Mouse (Mus musculus) small intestine, adult 2 months (tissue): Measurements from ENCODE around the gene Me3. TPM values are rescaled to one million over a fixed set of nuclear protein-coding genes. Genes with fewer than 3 reads are reported as not detected.

Source experiments
- H3K27ac ChIP-seq: fragments of 200-500 bp; 2 replicates; pipeline ENCODE4 v1.5.1; 2012; ENCODE audit warnings: low read depth, low read length, control low read depth, inconsistent platforms; ENCODE audit not compliant: insufficient read depth
- H3K27me3 ChIP-seq: fragments of 200-500 bp; 2 replicates; pipeline ENCODE4 v1.6.1; 2012; ENCODE audit warnings: mild to moderate bottlenecking, moderate library complexity, low read length, inconsistent platforms; ENCODE audit not compliant: control insufficient read depth, insufficient read depth
- H3K36me3 ChIP-seq: fragments of 200-500 bp; 2 replicates; pipeline ENCODE4 v1.6.1; 2012; ENCODE audit warnings: mild to moderate bottlenecking, low read length, control low read depth, inconsistent platforms; ENCODE audit not compliant: control insufficient read depth, insufficient read depth
- H3K4me1 ChIP-seq: fragments of 200-500 bp; 2 replicates; pipeline ENCODE4 v1.6.1; 2012; ENCODE audit warnings: low read length, inconsistent platforms, mixed read lengths; ENCODE audit not compliant: control insufficient read depth, insufficient read depth, insufficient read length
- H3K4me3 ChIP-seq: fragments of 200-500 bp; 2 replicates; pipeline ENCODE4 v1.5.1; 2012; ENCODE audit warnings: low read depth, mild to moderate bottlenecking, control low read depth, inconsistent platforms, low read length, moderate library complexity
- CTCF ChIP-seq: fragments of 200-500 bp; IDR thresholded peaks from 2 replicates; pipeline ENCODE4 v1.5.1; 2012; ENCODE audit warnings: low read depth, mild to moderate bottlenecking, control low read depth, inconsistent platforms, low read length, moderate library complexity, mixed read lengths; ENCODE audit not compliant: insufficient replicate concordance, insufficient read length; ENCODE audit errors: extremely low read depth
- POLR2A ChIP-seq: fragments of 200-500 bp; IDR thresholded peaks from 2 replicates; pipeline ENCODE4 v1.6.1; 2012; ENCODE audit warnings: low read depth, mild to moderate bottlenecking, control low read depth, inconsistent platforms, low read length, moderate library complexity
- WGBS: fragments of 180-500 bp; shearing (Covaris S2); methylation state at CpG from one replicate; pipeline ENCODE4 v1.1.7; 2018; 5-methylcytosine and 5-hydroxymethylcytosine counted together
- polyA plus RNA-seq: library from polyadenylated mRNA; depleted of rRNA; stranded (reverse); fragments of >200 nt; gene quantifications from 2 replicates; pipeline ENCODE4 v1.2.3, GENCODE M21; 2012

Me3 gene
- polyA plus RNA-seq, 1 experiment: 1.5 TPM

DNA sequence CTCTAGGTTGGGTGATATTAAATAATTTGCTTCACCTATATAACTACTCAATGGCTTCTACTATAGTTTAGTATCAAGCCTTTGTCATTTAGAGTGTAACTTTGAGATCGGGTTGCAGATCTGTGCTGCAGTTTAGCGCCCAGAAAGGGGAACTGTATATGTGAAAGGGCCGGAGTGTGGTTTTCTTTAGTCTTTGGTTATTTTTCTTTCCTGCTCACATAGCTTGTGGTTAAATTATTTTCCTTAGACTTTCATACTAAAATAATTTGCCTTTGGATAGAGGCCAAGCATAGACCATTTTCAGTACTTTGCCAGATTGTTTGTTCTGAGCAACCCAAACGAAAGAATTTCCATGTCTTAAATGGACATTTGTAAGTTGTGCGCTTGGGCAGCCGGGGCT is 46.9 kb downstream of the Me3 start:
- H3K36me3 ChIP-seq: no peaks in the 10 kb centered on the region
- no peaks in the 10 kb centered on the region for H3K4me1 ChIP-seq
- no peak overlapping the region for H3K27ac ChIP-seq
- 80% methylated on average over 6 of the region's 6 CpGs for WGBS
- TF ChIP-seq CTCF (no peak), POLR2A (no peak)
- no peak overlapping the region for H3K4me3 ChIP-seq
- H3K27me3 ChIP-seq: no peaks in the 10 kb centered on the region

DNA sequence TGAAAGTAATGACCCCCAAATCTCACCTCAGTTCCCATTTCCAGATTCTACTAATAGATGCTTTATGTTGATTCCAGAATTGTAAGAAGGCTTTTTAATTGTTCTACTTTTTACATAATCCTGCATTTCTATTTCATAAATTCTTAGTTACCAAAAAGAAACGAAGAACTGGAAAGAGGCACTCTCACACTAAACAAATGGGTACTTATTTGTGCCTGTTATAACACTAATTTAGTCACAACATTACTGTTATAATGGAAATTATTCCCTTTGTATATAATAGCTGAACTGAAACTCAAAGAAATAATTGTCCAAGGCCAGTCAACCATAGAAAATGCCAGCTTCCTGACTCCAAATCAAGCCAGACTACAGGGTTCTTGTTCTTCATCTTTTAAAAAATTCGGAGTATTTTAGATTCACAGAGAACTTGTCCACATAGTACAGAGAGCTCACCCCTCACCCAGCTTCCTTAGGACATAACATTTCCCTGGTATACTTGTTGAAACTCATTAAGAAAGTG is 47.5 kb downstream of the Me3 start:
- H3K27ac ChIP-seq: no peak overlapping the region
- H3K4me1 ChIP-seq: no peaks in the 10 kb centered on the region
- WGBS: 82% methylated on average over 2 of the region's 2 CpGs

DNA sequence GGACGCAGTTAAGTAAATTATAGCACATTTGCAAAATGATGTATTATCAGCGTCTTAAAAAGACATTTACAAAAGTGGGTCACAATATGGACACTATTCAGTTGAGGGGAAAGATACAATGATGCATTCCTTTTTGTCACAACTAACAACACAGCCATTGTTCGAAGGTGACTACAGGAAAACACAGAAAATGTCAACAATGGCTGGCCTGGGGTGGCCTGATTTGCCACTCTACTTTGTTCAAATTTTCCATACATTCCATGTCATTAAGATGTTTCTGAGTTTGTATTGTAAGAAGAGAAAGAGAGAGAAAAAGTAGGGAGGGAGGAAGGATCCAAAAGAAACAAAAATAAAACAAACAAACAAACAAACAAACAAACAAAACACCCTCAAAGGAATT is 48.7 kb downstream of the Me3 start:
- Histone ChIP-seq H3K4me1 (no peaks in the 10 kb centered on the region), H3K4me3 (no peak overlapping the region), H3K27me3 (no peaks in the 10 kb centered on the region), H3K27ac (no peak overlapping the region), H3K36me3 (no peaks in the 10 kb centered on the region)
- WGBS: 92% methylated on average over 3 of the region's 3 CpGs
- TF ChIP-seq POLR2A: no peak
- TF ChIP-seq CTCF: no peak

More for the DNA sequence above, 47.5 kb downstream of the Me3 start:
- Histone ChIP-seq H3K4me3 (no peak overlapping the region), H3K27me3 (no peaks in the 10 kb centered on the region), H3K36me3 (no peaks in the 10 kb centered on the region)
- no peak for TF ChIP-seq CTCF
- TF ChIP-seq POLR2A: no peak

- no peaks in the 10 kb centered on the region for H3K4me1 ChIP-seq
- H3K36me3 ChIP-seq: no peaks in the 10 kb centered on the region
- no peaks in the 10 kb centered on the region for H3K27me3 ChIP-seq
- H3K4me3 ChIP-seq: no peak overlapping the region
- TF ChIP-seq CTCF (no peak), POLR2A (no peak)
- WGBS: 88% methylated on average over 10 of the region's 10 CpGs
- no peak overlapping the region for H3K27ac ChIP-seq
Observed at GRCm38 (mm10) chr7:89681666-89682470, 49.7 kb downstream of the Me3 start.

DNA sequence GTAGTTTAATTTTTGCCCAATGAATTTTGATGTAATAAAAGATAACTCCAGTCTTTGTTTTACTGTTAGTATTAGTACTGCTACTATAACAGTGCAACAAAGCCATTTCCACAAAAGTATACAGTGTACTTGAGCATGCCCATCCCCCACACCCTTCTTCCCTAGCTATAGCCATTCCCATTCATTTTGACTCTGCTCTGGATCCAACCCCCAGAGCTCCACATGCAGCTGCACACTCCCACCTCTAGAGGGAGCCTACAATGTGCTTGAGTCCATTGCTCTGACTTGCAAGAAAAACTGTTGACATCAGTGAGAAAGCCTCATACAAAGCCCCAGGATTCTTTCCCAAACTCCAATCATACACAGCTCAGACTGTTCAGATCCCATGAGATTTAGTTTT is 66.0 kb downstream of the Me3 start:
- H3K27me3 ChIP-seq: no peaks in the 10 kb centered on the region
- H3K27ac ChIP-seq: no peak overlapping the region
- H3K4me3 ChIP-seq: no peak overlapping the region
- peaks cover 3% of the 10 kb centered on the region; the same call in 1 of the 2 replicates for H3K4me1 ChIP-seq
- no peaks in the 10 kb centered on the region for H3K36me3 ChIP-seq
- peak; percentile 76; the same call in 1 of the 2 replicates for TF ChIP-seq CTCF
- no peak for TF ChIP-seq POLR2A

DNA sequence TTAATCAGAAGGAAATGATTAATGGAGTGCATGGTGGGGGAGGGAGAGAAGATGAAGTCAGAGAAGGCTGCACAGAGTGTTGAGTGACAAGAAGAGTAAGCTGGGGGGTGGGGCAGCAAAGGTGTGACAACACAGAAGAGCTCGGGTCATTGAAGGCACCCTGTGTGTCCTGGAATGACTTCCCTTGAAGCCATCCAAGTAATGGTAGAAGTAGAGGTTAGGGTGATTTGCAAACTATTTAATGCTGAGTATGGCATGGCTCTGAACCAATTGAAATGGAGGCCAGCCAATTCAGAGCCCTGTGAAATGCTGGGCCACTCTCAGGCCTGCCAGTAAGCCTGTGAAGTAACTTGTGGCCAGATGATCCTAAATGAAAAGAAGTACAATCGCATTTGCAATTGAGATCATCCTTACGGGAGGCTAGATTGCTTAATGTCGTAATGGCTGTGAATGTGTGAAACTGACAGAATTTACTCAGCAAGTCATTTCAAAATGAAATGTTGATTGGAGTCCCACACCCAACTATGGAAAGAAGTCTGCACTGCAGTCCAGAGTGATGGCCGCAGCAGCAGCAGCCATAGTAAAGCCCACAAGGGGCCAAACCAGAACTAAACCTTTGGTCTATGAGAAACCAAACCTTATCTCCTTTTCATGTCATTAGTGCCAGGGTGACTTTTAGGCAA is 67.6 kb downstream of the Me3 start:
- H3K4me3 ChIP-seq: no peak overlapping the region
- TF ChIP-seq CTCF (no peak), POLR2A (no peak)
- 76% methylated on average over 5 of the region's 5 CpGs for WGBS
- H3K27ac ChIP-seq: no peak overlapping the region
- no peaks in the 10 kb centered on the region for H3K36me3 ChIP-seq
- H3K4me1 ChIP-seq: peaks cover 3% of the 10 kb centered on the region; the same call in 1 of the 2 replicates
- no peaks in the 10 kb centered on the region for H3K27me3 ChIP-seq

DNA sequence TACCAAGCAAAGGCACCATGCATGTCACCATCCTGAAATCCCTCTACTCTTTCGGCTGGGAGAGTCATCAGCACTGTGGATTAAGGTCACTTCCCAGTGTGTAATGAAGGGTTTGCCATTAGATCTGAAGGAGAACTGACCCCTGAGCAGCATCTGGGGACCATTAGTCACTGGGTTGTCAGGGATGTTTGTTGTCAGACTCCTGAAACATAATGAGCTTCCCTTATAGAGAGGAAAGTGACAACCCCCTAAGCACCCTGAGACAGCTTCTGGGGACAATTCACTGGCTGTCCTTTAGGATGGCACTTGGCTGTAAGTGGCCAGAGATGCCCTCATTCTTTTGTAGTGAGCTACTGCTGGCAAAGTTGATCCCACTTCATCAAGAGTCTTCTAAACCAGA is 68.3 kb downstream of the Me3 start:
- TF ChIP-seq CTCF: no peak
- TF ChIP-seq POLR2A: no peak
- WGBS: 88% methylated on average over 1 of the region's 1 CpGs
- peaks cover 3% of the 10 kb centered on the region; the same call in 1 of the 2 replicates for H3K4me1 ChIP-seq
- no peaks in the 10 kb centered on the region for H3K36me3 ChIP-seq
- no peak overlapping the region for H3K27ac ChIP-seq
- H3K27me3 ChIP-seq: no peaks in the 10 kb centered on the region
- no peak overlapping the region for H3K4me3 ChIP-seq

DNA sequence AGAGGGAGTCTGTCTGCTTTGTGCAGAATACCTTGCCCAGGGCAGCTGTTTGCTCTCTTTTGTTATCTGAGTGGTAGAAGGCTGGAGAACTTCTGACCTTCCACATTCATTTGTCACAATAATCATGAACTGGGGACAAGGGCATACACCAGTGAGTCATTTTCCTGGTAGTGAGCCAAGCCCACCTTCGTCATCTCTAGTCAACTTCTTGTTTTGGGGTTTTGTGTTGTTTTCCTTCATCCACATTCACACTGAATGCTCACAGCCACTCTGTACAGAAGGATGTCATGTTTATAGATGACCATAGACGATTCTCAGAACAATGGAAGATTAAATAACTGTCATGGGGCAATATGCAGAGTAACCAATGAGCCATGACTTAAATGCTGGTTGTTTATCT is 78.6 kb downstream of the Me3 start:
- 69% methylated on average over 2 of the region's 2 CpGs for WGBS
- no peak for TF ChIP-seq CTCF
- TF ChIP-seq POLR2A: no peak

More for the DNA sequence above, 78.6 kb downstream of the Me3 start:
- no peak overlapping the region for H3K27ac ChIP-seq
- no peaks in the 10 kb centered on the region for H3K36me3 ChIP-seq
- no peaks in the 10 kb centered on the region for H3K27me3 ChIP-seq
- no peaks in the 10 kb centered on the region for H3K4me1 ChIP-seq
- no peak overlapping the region for H3K4me3 ChIP-seq
